Mouse (Mus musculus): Measurements from ENCODE around the gene Kctd19.

Gene Kctd19

GRCm38 (mm10) chr8:105359208-105359607 is 54.1 kb downstream of the Kctd19 start:
- DNase-seq (ENCODE audit: low spot score): no peak

- no peak for DNase-seq (ENCODE audit: low spot score)
These were observed 56.6 kb downstream of the Kctd19 start for GRCm38 (mm10) chr8:105356681-105357080.

- DNase-seq (ENCODE audit: low spot score): no peak
These were observed 57.9 kb downstream of the Kctd19 start for GRCm38 (mm10) chr8:105355179-105356024.

GRCm38 (mm10) chr8:105354549-105354948 is 58.8 kb downstream of the Kctd19 start:
- no peak for DNase-seq (ENCODE audit: low spot score)

- DNase-seq (ENCODE audit: low spot score): no peak
These were observed 59.6 kb downstream of the Kctd19 start for GRCm38 (mm10) chr8:105353583-105354135.

GRCm38 (mm10) chr8:105350186-105350585 is 63.1 kb downstream of the Kctd19 start:
- no peak for DNase-seq (ENCODE audit: low spot score)

GRCm38 (mm10) chr8:105349096-105349771 is 64.1 kb downstream of the Kctd19 start:
- DNase-seq (ENCODE audit: low spot score): no peak

- DNase-seq (ENCODE audit: low spot score): peak; percentile 45
These were observed 64.7 kb downstream of the Kctd19 start, which contains the start of gene Slc9a5 for GRCm38 (mm10) chr8:105348450-105349095. TSS of gene Slc9a5 (plus strand) at chr8:105348843.

GRCm38 (mm10) chr8:105347428-105348221 is 65.7 kb downstream of the Kctd19 start, which contains the start of gene Fhod1:
TSS of gene Fhod1 (minus strand) at chr8:105347953.
- peak; percentile 87 for DNase-seq (ENCODE audit: low spot score)

- no peak for DNase-seq (ENCODE audit: low spot score)
These were observed 66.5 kb downstream of the Kctd19 start for GRCm38 (mm10) chr8:105346611-105347427.

GRCm38 (mm10) chr8:105345061-105345975 is 68.0 kb downstream of the Kctd19 start:
- no peak for DNase-seq (ENCODE audit: low spot score)

- no peak for DNase-seq (ENCODE audit: low spot score)
These were observed 69.3 kb downstream of the Kctd19 start for GRCm38 (mm10) chr8:105343791-105344574.

- no peak for DNase-seq (ENCODE audit: low spot score)
These were observed 70.5 kb downstream of the Kctd19 start for GRCm38 (mm10) chr8:105342768-105343167.

GRCm38 (mm10) chr8:105341399-105341798 is 71.9 kb downstream of the Kctd19 start:
- no peak for DNase-seq (ENCODE audit: low spot score)

- no peak for DNase-seq (ENCODE audit: low spot score)
These were observed 73.2 kb downstream of the Kctd19 start for GRCm38 (mm10) chr8:105339886-105340635.

- DNase-seq (ENCODE audit: low spot score): no peak
These were observed 74.3 kb downstream of the Kctd19 start for GRCm38 (mm10) chr8:105338992-105339391.

- DNase-seq (ENCODE audit: low spot score): no peak
These were observed 76.8 kb downstream of the Kctd19 start for GRCm38 (mm10) chr8:105336373-105337130.
